Mouse (Mus musculus): Measurements from ENCODE around the gene Ivl. TPM values are rescaled to one million over a fixed set of nuclear protein-coding genes. Genes with fewer than 3 reads are reported as not detected.

The Ivl gene
- polyA plus RNA-seq, 2 experiments, result 0.14 to 0.72 TPM

GRCm38 (mm10) chr3:92600456-92600855 lies 26.9 kb upstream of the Ivl start:
- Histone ChIP-seq H3K9ac (ENCODE audit: low read depth, low read length, severe bottlenecking) (no peak overlapping the region), H3K4me1 (ENCODE audit: control insufficient read depth, insufficient read depth, low read length) (no peaks in the 10 kb centered on the region), H3K4me2 (replicated peaks; ENCODE audit: low read depth, low read length, severe bottlenecking) (no peak overlapping the region), H3K4me3 (replicated peaks; ENCODE audit: low read length) (no peak overlapping the region), H3K27ac (replicated peaks; ENCODE audit: low read depth, low read length) (no peak overlapping the region), H3K9me3 (ENCODE audit: control insufficient read depth, low read length) (peaks cover 6% of the 10 kb centered on the region; the same call in 1 of the 2 replicates), H3K27me3 (ENCODE audit: control insufficient read depth, insufficient read depth, low read length) (no peaks in the 10 kb centered on the region), H3K36me3 (ENCODE audit: control insufficient read depth, insufficient read depth, low read length) (no peaks in the 10 kb centered on the region)
- ATAC-seq (ENCODE audit: low FRiP score, low read depth) (no peak), DNase-seq (ENCODE audit: low spot score) (no peak)
- 50% methylated on average over 1 of the region's 1 CpGs for WGBS
- TF ChIP-seq POLR2A (IDR thresholded peaks at IDR 0.05; ENCODE audit: borderline replicate concordance, extremely low read depth, insufficient read depth, insufficient read length), result no peak

DNA sequence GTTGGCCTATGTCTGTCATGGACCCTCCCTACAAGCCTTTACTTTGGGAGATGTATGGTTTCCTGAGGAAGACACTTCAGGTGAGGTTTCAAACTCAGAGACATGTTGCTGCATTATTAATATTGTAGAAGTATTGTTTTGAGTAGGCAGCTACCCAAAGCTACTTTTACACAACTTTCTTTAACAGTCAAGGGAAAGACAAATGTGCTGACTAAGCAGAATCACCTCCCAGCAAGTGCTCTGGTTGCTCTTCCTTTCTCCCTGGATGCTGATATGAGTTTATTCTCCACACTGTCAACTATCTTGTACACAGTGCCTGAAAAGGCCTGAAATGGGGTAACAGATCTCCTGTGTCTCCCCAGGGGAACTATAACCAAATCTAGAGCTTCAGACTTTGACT lies 26.4 kb upstream of the Ivl start:
- Histone ChIP-seq H3K4me3 (replicated peaks; ENCODE audit: low read length) (no peak overlapping the region), H3K36me3 (ENCODE audit: control insufficient read depth, insufficient read depth, low read length) (no peaks in the 10 kb centered on the region), H3K27me3 (ENCODE audit: control insufficient read depth, insufficient read depth, low read length) (no peaks in the 10 kb centered on the region), H3K27ac (replicated peaks; ENCODE audit: low read depth, low read length) (no peak overlapping the region), H3K9me3 (ENCODE audit: control insufficient read depth, low read length) (peaks cover 6% of the 10 kb centered on the region; the same call in 1 of the 2 replicates), H3K4me1 (ENCODE audit: control insufficient read depth, insufficient read depth, low read length) (no peaks in the 10 kb centered on the region), H3K9ac (ENCODE audit: low read depth, low read length, severe bottlenecking) (no peak overlapping the region), H3K4me2 (replicated peaks; ENCODE audit: low read depth, low read length, severe bottlenecking) (no peak overlapping the region)
- no peak for TF ChIP-seq POLR2A (IDR thresholded peaks at IDR 0.05; ENCODE audit: borderline replicate concordance, extremely low read depth, insufficient read depth, insufficient read length)
- ATAC-seq (ENCODE audit: low FRiP score, low read depth) (no peak), DNase-seq (ENCODE audit: low spot score) (no peak)

DNA sequence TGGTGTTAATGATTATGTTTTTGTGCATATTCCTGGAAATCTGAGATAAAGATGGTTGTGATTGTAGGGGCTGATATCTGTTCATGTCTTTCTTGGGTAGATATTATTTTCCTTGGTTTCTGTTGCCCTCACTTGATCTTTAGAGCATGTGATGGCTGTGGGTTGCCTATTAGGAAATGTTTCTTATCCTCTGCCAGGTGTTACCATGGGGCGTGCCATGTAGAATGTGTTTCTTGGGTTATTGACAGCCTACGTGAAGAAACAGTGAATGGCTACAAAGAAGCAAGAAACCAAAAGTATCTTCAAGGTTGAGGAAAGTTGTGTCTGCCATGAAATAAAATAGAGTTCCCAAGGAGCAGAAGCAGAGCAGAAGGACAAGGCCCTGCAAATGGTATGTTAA lies 24.9 kb upstream of the Ivl start:
- no peak overlapping the region for H3K4me2 ChIP-seq (replicated peaks; ENCODE audit: low read depth, low read length, severe bottlenecking)
- DNase-seq (ENCODE audit: low spot score) (no peak), ATAC-seq (ENCODE audit: low FRiP score, low read depth) (no peak)
- H3K4me3 ChIP-seq (replicated peaks; ENCODE audit: low read length), result no peak overlapping the region
- WGBS, result 88% methylated on average over 2 of the region's 2 CpGs
- no peaks in the 10 kb centered on the region for H3K4me1 ChIP-seq (ENCODE audit: control insufficient read depth, insufficient read depth, low read length)
- H3K27me3 ChIP-seq (ENCODE audit: control insufficient read depth, insufficient read depth, low read length), result no peaks in the 10 kb centered on the region
- no peak for TF ChIP-seq POLR2A (IDR thresholded peaks at IDR 0.05; ENCODE audit: borderline replicate concordance, extremely low read depth, insufficient read depth, insufficient read length)
- peaks cover 6% of the 10 kb centered on the region; the same call in 1 of the 2 replicates for H3K9me3 ChIP-seq (ENCODE audit: control insufficient read depth, low read length)
- no peaks in the 10 kb centered on the region for H3K36me3 ChIP-seq (ENCODE audit: control insufficient read depth, insufficient read depth, low read length)
- no peak overlapping the region for H3K9ac ChIP-seq (ENCODE audit: low read depth, low read length, severe bottlenecking)
- no peak overlapping the region for H3K27ac ChIP-seq (replicated peaks; ENCODE audit: low read depth, low read length)

DNA sequence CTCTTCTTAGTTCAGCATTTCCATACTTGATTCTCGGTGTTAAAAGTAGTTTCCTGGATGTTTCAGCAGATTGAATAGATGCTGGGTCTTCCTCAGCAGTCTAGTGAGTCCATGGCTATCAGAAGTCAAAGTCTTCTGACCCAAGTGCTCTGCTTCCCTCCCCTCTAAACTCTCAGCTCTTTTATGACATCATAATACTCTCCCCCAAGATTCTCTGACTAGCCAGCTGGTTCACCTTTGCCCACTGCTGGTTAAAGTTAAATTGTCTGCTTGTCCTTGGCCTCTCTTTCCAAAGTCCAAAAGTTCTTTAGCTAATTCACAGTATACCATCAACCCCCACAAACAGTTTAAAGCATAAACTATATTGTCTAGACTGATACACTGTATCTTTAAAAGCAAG lies 15.3 kb upstream of the Ivl start, which contains the start of gene Smcp:
Gene Smcp, minus strand, starts transcription at position 140 of the 400 bp plus-strand sequence.
- Histone ChIP-seq H3K27ac (replicated peaks; ENCODE audit: low read depth, low read length) (no peak within 1 kb of the TSS), H3K4me2 (replicated peaks; ENCODE audit: low read depth, low read length, severe bottlenecking) (no peak within 1 kb of the TSS), H3K27me3 (ENCODE audit: control insufficient read depth, insufficient read depth, low read length) (no peaks in the 10 kb centered on the region), H3K36me3 (ENCODE audit: control insufficient read depth, insufficient read depth, low read length) (no peaks in the 10 kb centered on the region), H3K9ac (ENCODE audit: low read depth, low read length, severe bottlenecking) (no peak within 1 kb of the TSS), H3K4me1 (ENCODE audit: control insufficient read depth, insufficient read depth, low read length) (no peaks in the 10 kb centered on the region), H3K4me3 (replicated peaks; ENCODE audit: low read length) (no peak within 1 kb of the TSS), H3K9me3 (ENCODE audit: control insufficient read depth, low read length) (no peaks in the 10 kb centered on the region)
- no peak for TF ChIP-seq POLR2A (IDR thresholded peaks at IDR 0.05; ENCODE audit: borderline replicate concordance, extremely low read depth, insufficient read depth, insufficient read length)
- WGBS, result 86% methylated on average over 1 of the region's 1 CpGs
- ATAC-seq (ENCODE audit: low FRiP score, low read depth) (no peak), DNase-seq (ENCODE audit: low spot score) (no peak)

- TF ChIP-seq POLR2A (IDR thresholded peaks at IDR 0.05; ENCODE audit: borderline replicate concordance, extremely low read depth, insufficient read depth, insufficient read length), result no peak
- DNase-seq (ENCODE audit: low spot score), result no peak
Observed at GRCm38 (mm10) chr3:92587190-92587589, 13.7 kb upstream of the Ivl start.

DNA sequence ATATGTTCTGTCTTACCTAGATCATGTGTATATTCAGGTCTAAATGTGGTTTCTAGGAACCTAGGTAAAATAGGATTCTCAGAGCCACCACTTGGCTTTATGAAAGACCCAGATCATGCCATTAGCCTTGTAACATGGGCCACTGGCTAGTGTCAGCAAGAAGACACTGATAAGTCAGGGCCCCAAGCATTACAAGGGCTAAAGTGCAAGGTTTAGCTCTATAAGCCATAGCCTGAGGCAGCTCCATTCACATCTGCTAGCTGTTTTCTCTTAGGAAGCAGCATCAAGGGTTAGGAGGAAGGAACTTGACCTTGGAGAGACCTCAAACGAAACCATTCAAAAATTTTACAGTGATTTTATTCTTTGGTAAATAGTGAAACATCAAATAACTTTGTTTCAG lies 11.5 kb upstream of the Ivl start:
- 69% methylated on average over 1 of the region's 1 CpGs for whole genome bisulfite sequencing
- Histone ChIP-seq H3K4me1 (ENCODE audit: control insufficient read depth, insufficient read depth, low read length) (no peaks in the 10 kb centered on the region), H3K27me3 (ENCODE audit: control insufficient read depth, insufficient read depth, low read length) (no peaks in the 10 kb centered on the region), H3K9me3 (ENCODE audit: control insufficient read depth, low read length) (no peaks in the 10 kb centered on the region), H3K36me3 (ENCODE audit: control insufficient read depth, insufficient read depth, low read length) (no peaks in the 10 kb centered on the region), H3K4me3 (replicated peaks; ENCODE audit: low read length) (no peak overlapping the region), H3K4me2 (replicated peaks; ENCODE audit: low read depth, low read length, severe bottlenecking) (no peak overlapping the region), H3K9ac (ENCODE audit: low read depth, low read length, severe bottlenecking) (no peak overlapping the region), H3K27ac (replicated peaks; ENCODE audit: low read depth, low read length) (no peak overlapping the region)
- TF ChIP-seq POLR2A (IDR thresholded peaks at IDR 0.05; ENCODE audit: borderline replicate concordance, extremely low read depth, insufficient read depth, insufficient read length), result no peak
- ATAC-seq (ENCODE audit: low FRiP score, low read depth) (no peak), DNase-seq (ENCODE audit: low spot score) (no peak)

More at GRCm38 (mm10) chr3:92587190-92587589, 13.7 kb upstream of the Ivl start:
- Histone ChIP-seq H3K27me3 (ENCODE audit: control insufficient read depth, insufficient read depth, low read length) (no peaks in the 10 kb centered on the region), H3K27ac (replicated peaks; ENCODE audit: low read depth, low read length) (no peak overlapping the region), H3K4me3 (replicated peaks; ENCODE audit: low read length) (no peak overlapping the region), H3K36me3 (ENCODE audit: control insufficient read depth, insufficient read depth, low read length) (no peaks in the 10 kb centered on the region), H3K4me1 (ENCODE audit: control insufficient read depth, insufficient read depth, low read length) (no peaks in the 10 kb centered on the region), H3K4me2 (replicated peaks; ENCODE audit: low read depth, low read length, severe bottlenecking) (no peak overlapping the region), H3K9me3 (ENCODE audit: control insufficient read depth, low read length) (no peaks in the 10 kb centered on the region), H3K9ac (ENCODE audit: low read depth, low read length, severe bottlenecking) (no peak overlapping the region)
- 77% methylated on average over 3 of the region's 3 CpGs for WGBS
- no peak for ATAC-seq (ENCODE audit: low FRiP score, low read depth)

Data from limb, embryonic 14.5 days (tissue).